Mouse (Mus musculus): ENCODE results near the gene Raf1.

GRCm38 (mm10) chr6:115698699-115699098 lies 22.3 kb upstream of the Raf1 start:
- no peak for TF ChIP-seq CTCF (IDR thresholded peaks at IDR 0.05; ENCODE audit: low read depth, low read length)
- no peak for TF ChIP-seq TAL1 (conservative IDR thresholded peaks at IDR 0.05; ENCODE audit: low read depth, low read length)
- TF ChIP-seq GATA1 (IDR thresholded peaks at IDR 0.05; ENCODE audit: borderline replicate concordance, low read length) = no peak
- TF ChIP-seq POLR2AphosphoS5 (IDR thresholded peaks at IDR 0.05; ENCODE audit: insufficient replicate concordance, low read depth, low read length) = no peak
- TF ChIP-seq GATA2 (IDR thresholded peaks at IDR 0.05; ENCODE audit: borderline replicate concordance, low read depth, low read length) = no peak
